Mouse (Mus musculus) c-Kit-negative CD71-positive TER-119-positive erythroid progenitor cells, embryonic 14.5 days (primary cell): ENCODE data around the gene Tef.

ENCODE experiments used
- DNase-seq: peaks from one replicate; pipeline ENCODE4 v3.0.0-alpha.2; 2013; ENCODE audit warnings: low read depth, low spot score

The Tef gene

DNA sequence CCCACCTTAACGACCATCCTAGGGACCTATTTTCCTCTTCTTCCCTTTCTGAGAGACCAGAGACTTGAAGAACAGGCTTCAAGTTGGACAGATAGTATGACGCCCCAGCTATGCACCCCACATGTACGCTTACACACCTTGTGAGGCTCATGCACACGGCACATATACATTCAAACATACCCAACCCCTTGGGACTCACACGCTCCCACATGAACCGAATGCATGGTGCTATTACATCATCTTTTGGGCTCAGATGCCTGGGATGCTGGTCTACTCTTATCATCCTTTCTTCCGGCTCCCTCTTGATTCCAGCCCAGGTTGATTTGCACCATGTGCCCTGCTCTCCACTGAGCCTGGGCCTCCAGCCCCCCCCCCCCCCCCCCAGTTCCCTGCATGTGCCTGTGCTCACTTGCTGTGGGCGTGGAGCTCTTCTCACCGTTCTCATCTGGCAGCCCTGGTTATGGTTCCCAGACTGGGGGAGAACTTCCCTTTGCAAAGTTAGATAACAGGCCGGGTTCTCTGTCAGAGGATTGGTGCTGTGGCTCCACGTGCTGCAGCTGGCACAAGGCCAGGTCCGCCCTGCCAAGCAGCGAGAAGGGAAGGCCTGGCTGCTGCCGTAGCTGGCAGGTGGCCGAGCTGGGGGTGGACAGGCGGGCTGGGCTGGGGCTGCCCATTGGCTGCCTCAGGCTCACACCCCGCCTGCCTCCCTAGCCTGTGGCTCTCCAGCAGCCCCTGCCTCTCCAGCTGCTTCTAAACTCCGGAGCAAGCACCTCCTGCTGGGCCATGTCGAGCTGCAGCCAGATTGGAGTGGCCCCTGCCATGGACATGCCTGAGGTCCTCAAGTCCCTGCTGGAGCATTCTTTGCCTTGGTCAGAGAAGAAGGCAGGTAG is at the start of gene Tef:
Gene Tef, plus strand, starts transcription at position 421 of the 890 bp plus-strand sequence.
- peak; percentile 53 for DNase-seq

DNA sequence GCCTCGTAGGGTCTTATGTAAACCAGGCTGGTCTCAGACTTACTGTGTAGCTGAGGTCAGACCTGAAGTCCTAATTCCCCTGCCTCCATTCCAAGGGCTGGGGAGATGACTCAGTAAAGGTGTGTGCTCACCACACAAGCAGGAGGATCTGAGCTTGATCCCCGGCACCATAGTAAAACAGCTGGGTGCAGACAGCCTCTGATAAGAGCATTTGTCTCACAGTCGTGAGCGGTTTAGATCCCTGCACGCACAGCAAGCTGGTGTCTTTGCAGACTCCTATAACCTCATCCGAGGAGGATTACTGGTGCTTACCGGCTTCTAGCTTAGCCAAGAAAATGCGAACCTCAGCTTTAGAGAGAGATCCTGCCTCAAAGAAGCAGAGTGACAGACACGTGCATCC is 48.6 kb upstream of the Tef start:
- DNase-seq = no peak

DNA sequence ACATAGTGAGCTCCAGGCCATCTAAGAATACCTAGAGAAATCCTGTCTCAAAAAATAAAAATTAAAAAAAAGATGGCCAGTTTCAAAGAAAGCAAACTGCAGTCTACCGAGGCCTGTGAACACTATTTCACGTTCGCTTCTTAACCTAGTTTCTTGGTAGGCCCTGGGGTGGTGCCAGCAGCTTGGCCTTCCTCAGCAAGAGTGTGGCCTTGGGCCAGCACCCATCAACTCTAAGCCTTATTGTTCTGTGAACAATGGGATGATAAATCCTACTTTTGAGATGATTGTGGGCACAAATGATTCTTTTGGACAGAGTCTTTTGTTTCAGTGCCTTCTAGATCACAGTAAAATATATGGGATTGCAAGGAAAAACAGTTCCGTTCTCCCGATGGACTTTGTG is 43.5 kb upstream of the Tef start:
- no peak for DNase-seq

DNA sequence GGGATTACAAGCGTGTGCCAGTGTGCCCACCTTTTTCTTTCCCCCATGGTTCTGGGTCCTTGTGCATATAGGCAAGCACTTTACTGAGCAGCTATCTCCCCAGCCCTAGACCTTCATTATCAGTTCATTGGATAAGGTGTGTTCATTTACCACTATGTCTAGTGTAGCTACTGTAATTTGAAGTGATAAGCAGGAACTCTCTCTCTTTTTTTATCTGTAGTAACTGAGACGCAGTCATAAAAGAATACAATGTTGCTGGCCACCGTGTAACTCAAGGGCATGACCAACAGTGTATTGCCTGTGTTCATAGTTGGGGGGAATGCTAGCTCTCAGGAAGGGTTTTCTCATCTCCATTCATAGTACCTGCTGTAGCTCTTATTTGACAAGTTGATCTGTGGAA is 42.7 kb upstream of the Tef start:
- DNase-seq = no peak

DNA sequence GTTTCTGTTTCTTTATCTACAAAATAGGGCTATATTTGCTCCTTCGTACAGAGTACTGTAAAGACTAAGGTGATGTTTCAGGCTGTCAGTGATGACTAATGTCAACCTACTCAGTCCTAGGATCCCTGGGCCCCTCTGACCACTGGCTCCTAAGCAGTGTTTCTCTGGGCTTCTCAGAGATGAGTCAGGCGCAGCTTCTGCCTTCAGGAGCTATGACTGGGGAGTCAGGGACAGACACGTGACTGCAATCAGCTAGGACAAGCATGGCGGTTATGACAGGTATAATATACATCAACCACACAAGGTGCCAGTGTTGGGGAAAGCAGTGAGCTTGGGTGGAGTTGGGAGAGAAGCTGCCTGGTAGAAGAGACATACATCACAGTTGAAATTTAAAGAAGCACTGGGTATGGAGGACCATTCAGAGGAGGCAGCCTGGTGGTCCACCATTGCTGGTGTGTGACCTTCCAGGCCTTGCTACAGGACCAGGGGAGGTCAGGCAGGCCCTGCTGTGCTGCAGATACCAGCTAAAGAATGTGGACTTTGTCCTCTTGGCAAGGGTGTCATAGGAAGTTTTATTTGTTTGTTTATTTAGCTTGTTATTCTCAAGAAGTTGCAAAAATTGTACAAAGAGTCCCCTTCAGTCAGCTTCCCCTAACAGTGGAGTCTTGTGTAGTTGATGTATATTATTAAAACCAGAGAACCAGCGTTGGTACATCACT is 41.7 kb upstream of the Tef start:
- no peak for DNase-seq

DNA sequence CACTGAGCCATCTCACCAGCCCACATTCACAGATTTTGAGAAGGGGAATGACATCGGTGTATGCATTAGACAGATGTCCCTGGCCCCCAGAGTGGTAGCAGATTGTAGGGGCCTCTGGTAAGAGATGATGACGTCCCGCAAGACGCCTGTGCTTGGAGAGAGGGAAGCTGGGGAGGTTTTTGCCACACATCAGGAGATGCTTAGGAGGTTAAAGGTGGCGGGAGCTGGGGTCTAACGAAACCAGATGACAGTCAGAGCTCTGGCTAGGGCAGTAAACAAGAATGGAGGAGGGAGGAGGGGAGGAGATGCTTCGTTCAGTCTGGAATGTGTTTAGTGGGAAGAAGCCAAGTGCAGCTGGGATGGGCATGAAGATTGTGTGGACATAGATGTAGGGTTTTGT is 40.8 kb upstream of the Tef start:
- DNase-seq = no peak

DNA sequence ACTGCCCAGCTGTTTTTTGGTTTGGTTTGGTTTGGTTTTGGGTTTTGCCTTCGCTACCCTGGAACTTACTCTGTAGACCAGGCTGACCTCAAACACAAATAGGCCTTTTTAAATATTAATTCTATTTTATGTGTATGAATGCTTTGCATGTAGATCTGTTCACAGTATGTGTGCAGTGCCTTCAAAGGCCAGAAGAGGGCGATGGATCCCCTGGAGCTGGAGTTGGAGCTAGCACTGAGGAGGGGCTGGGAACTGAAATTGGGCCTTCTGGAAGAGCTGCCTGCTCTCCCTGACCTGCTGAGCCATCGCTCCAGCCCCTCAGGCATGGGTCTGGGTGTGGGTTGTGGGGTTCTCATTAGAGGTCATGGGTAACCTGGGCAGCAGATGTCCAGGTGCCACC is 40.3 kb upstream of the Tef start:
- DNase-seq = no peak

DNA sequence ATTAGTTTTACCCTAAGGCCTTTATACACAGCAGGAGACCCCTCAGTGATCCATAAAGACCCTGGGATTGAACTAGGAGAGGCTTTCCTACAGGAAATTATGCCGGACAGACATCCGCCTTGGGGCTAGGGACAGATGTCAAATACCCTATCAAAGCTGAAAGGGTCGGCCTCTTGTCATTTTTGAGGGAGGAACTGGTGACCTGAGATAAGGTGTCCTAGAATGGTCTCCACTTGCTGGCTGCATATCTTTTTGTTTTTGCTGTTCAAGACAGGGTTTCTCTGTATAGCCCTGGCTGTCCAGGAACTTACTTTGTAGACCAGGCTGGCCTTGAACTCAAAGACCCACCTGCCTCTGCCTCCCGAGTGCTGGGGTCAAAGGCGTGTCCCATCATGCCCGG is 37.6 kb upstream of the Tef start:
- no peak for DNase-seq

DNA sequence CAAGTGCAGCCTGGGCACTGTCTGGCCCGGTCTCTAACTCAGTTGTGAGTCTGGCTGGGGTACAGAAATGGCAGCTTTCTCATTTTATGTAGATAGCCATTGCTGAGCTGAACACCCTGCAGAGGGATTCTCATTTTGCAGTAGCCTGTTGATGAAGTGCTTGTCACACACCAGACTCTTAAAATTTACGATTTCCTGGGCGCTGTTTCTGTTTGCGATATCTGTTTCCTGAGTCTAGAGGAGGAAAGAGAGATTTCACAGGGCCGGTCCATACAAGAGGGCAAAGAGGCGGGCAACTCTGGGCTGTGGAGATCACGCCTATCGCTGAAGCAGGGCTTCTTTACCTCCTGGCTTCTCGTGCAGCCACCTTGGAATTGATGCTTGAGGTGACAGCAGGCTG is 36.6 kb upstream of the Tef start:
- DNase-seq = no peak

DNA sequence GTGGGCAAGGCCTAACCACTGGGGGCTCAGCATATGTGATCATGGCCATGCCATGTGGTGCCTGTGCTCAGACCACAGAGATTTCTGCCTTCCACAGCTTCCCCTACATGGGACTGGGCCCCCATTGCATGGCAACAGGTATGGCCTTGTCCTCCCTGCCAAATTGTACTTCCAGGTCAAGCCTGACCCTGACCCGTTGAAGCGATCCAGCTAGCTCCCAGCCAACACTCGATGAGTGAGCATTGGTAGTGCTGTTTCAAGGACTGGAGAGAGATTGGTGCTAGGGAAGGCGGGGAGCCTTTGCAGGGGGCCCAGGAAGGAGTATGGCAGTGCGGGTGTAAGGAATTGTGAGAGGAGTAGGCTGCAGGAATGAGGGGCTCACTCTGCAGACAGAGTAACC is 35.8 kb upstream of the Tef start:
- DNase-seq = no peak

DNA sequence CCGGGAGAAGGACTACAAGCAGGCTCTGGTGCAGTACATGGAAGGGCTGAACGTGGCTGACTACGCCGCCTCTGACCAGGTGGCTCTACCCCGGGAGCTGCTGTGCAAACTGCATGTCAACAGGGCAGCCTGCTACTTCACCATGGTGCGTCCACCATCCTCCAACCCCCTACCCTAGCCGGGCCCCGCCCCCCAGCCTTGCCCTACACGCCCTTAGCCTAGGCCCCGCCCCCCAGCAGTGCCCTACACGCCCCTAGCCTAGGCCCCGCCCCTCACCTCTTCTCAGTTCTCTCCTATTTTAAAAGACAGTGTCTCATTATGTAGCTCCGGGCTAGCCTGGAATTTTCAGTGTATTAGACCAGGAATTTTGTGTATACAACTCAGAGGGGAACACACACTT is 33.2 kb upstream of the Tef start:
- no peak for DNase-seq

DNA sequence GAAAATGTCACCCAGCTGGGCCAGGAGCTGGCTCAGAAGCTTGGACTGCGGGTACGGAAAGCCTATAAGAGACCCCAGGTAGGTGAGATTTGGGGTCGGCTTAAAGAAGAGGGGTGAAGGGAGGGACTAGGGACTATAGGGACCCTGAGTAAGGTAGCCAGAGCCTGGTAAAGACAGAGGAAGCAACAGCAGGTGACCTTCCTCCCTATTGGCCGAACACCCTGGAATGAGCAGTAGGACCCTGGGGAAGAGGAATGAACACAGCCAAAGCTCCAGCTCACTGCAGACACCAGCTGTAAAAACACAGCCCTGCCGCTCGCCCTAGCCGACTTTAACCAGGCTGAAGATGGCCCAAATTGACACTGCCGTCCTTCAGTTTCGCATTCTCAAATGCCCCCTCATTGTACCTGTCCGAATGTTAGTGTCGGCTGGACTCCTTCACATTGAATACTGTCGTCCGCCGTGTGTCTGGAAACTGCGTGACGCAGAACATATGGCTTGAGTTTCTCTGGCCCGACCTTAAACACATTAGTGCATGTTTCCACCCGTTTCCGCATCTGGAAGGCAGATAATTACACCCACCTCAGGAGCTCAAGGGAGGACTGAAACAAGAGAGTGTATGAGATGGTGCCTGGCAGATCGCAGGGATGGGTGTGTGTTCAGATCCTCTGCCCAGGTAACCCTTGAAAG is 29.6 kb upstream of the Tef start:
- DNase-seq = no peak

DNA sequence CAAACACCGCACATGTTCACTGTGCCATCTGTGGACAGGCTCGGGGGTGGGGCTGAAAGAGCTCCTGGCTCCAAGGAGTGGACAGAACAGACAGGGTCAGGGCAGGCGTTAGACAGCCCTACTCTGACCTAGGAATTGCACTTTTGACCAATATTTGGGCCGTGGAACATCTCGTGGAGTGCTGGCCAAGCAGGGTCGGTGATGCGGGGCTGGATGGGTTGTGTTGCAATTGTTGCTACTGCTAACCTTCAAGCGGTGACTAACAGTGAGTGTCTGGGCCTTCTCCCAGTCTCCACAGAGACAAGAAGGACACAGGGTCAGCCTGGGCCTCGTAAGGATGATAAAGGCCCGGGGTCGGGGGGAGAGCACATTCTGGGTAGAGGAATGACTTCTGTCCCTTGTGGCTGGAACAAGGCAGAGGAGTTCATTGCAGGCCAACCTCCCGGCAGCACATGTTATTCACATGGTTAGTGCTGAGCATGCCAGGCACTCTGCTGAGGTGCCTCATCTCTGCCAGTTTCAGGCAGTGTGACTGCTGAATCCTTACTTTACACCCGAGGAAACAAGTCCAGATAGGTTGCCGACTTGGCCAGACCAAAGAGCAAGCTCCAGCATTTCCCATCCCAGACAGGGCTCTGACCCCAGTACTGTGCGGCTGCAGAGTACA is 27.6 kb upstream of the Tef start:
- no peak for DNase-seq

DNA sequence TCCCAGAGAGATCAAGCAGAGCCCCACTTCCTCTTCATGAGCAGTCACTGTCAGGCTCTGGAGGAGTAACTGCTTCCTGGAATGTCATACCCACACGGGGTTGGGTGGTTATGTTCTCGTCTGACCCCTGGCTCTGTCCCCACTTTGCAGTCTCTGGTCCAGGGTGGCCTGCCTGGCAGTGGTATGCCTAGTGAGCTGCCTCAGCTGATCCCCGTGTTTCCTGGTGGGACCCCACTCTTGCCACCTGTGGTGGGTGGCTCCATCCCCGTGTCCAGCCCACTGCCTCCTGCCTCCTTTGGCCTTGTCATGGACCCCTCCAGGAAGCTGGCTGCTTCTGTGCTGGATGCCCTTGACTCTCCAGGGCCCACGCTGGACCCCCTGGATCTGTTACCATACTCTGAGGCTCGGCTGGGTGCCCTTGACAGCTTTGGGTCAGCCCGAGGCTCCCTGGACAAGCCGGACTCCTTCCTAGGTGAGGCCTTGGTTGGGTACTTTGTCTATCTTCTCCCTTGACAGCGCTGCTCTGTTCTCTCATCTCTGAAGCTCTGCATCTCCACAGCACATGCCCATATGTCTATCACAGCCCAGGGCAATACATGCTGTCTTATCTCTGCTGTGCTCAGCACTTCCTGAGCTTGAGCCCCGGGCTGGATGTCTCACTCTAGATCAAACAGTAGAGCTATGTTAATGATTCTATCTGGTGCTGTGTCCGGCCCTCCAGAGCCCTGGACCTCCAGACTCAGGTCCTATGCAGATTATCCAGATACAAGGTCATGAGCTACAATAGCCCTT is 25.4 kb upstream of the Tef start:
- no peak for DNase-seq

DNA sequence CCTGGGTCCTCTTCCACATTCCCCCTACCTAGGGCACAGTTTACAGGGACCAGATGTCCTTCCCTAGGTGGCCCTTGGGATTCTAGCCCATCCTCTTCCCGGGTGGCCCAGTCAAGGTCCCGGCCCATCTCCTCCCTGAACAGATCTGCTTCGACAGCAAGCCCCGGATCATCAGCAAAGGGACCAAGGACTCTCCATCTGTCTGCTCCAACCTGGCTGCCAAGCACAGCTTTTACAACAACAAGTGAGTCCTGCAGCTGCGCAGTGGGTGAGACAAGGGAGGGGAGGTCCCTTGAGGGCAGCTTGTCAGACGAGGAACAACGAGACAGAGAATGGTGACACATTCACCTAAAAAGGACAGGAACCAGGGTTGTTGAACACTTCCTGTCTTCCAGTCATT is 20.4 kb upstream of the Tef start:
- no peak for DNase-seq

DNA sequence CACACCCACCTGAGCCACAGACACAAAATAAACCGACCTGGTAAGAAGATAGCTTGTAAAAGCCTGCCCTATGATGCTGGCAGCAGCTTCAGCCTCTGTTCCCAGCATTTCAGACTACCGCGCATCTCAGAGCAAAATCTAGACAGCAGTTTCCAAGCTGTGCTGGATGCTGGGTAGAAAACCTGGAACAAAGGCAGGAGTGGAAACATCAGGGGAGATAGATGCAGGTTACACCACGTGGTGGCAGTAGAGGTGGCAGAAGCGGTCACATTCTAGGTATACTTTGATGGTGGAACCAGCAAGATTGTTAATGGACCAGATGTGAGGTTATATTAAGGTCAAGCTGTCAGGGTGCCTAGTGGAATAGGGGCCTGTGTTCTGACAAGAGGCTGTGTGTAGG is 17.5 kb upstream of the Tef start:
- DNase-seq = no peak

DNA sequence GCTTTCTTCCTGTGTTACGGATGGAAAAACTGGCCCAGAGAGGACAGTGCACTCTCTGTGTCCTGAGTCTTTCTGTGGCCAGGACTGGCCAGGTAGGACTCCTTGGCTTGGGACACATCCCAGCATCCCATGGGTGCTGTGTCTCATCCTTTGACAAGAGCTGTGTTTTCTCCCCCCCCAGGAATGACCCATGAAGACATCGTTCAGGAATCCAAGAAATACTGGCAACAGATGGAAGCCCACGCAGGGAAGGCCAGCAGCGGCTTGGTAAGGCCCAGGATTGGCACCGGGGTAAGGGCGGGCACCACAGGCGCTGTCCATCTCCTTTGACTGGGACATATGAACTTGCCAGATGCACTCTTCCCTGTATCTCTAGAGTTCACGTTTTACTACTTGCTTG is 16.5 kb upstream of the Tef start:
- no peak for DNase-seq

DNA sequence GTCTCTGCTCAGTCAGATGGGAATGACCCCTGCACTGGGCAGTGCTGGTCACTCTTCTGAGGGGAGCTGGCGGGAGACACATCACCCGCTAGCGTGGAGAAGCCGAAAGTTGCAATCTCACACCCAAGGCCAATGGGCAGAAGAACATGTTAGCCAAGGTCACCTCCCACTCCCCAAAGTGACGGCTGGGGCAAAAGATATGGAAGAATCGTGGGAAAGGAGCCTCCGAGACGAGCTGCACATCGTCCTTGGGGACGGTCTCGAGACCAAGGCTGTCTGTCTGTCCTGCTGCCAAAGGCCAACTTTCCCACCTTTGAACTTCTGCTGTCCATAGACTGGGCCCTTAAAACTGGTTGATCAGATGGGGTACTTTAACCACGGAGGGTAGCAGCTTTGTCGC is 14.7 kb upstream of the Tef start:
- DNase-seq = no peak

DNA sequence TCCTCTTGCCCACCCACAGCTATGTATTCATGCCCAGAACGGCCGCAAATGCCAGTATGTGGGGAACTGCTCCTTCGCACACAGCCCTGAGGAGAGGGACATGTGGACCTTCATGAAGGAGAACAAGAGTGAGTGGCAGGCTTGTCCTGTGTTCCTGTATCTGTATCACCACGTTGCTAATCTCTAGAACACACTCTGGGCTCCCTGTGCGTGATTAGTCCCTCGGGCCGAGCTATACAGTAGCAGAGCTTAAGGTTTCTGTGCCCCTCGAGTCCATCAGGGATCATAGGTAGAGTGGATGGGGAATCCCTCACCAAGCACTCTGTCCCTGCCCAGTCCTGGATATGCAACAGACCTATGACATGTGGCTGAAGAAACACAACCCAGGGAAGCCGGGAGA is 9.8 kb upstream of the Tef start:
- no peak for DNase-seq

DNA sequence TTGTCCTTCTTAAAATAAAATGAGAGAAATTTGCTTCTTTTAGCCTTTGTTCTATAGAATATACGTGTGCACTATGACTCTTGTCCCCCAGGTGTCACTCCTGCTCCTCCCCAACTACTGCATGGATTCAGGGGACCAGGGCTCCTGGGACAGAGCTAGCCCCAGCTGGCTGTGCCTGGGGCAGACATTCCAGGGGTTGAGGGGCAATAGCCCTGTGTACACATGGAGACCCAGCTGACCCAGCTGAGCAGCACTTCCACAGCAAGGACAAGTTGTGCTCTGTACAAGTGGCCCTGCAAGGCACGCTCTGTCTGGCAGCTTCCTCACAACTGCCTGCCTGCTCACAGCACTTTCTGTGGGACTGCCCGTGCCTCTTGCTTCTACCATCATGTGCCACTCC is 6.0 kb upstream of the Tef start:
- no peak for DNase-seq

DNA sequence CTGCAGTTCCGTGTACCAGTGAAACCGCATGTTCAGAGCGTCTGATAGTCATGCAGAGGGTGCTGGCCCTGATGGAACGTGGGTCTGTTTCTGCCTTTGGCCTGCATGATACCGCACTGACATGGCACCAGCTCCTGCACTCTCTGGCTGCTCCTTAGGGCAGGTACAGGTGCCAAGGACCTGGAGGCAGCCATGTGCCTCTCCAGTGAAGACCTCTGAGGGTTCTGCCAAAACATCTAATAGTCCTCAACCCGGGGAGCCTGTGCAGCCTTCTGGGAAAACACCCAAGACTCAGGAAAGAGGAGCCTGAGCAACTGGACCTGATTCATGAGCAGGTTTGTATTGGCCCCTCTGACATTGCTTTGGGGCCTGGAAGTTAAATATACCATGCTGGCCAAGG is 4.4 kb upstream of the Tef start:
- DNase-seq = no peak
